Mouse (Mus musculus): ENCODE results near the gene Pbp2.

Gene Pbp2

DNA sequence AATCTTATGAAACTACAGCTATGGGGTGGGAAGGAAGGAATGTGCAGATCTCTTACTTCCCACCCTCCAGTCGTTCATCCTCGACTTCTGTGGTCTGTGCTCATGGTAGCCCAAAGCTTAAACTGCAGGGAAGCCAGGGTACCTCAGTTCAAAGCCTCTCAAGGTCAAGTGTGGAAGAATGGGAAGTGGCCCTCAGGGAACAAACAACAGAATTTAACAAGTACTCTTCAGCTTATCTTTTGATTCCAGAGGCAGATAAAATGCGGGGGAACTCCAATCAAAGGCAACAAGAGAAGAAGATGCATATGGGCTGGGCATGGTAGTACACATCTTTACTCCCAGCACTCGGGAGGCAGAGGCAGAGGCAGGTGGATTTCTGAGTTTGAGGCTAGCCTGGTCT, 9.7 kb downstream of the Pbp2 start:
- no peak for DNase-seq (ENCODE audit: low spot score)

DNA sequence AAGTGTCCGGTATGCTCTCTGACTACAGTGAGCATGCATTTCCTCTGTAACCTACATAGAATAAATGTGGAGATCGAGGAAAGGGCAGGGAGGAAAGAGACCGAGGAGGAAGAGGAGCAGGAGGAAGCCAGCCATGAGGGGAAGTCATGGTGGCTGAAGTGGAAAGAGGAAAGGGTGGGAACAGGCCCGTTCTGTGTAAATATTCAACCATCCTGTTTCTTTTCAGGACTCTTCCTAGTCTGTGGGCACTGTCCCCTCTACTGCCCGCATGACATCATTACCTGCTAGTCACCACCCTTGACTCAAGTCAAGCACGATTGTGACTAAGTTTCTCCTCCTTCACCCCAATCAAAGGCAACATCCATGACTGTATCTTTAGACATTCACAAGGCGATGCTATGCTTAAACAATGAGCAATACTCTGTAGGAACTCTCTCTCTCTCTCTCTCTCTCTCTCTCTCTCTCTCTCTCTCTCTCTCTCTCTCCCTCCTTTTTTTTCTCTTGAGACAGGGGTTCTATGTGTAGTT, 11.1 kb downstream of the Pbp2 start:
- no peak for DNase-seq (ENCODE audit: low spot score)

DNA sequence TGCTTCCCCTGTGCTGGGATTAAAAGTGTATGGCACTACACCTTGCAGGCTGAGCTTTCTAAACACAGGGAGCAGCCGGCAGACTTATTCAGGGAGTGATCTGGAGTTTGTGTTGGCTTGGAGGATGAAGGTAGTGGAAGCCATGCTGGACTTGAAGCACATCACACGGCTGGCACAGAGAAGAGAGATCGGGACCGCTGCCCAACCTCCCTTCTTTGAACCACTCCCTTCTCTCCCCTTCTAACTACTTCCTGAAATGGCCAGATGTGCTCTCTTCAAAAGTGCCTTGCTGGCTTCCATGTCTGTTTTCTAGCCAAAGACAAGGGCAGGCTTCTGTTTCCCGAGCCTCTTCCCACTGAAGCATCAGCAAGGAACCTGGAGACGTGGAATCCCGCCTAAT, 12.6 kb downstream of the Pbp2 start:
- DNase-seq (ENCODE audit: low spot score): no peak

DNA sequence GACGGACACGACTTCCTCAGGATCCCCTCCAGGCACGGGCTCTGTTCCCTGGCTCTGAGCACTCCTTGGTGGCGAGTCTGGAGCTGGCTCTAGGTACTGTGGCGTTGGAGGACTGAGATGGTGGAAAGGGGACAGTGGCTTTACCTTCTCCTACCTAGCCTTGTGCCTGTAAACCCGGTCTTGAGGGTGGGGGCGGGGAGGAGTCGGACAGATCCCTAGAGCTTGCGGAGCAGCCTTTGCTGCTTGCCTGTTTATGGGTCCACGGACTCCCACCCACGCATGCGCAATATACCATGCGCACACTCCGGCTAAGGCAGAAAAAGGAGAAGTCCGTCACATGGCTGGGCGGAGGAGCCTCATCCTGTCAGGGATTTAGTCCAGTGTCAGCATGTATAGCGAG, 13.9 kb downstream of the Pbp2 start:
- DNase-seq (ENCODE audit: low spot score): no peak

DNA sequence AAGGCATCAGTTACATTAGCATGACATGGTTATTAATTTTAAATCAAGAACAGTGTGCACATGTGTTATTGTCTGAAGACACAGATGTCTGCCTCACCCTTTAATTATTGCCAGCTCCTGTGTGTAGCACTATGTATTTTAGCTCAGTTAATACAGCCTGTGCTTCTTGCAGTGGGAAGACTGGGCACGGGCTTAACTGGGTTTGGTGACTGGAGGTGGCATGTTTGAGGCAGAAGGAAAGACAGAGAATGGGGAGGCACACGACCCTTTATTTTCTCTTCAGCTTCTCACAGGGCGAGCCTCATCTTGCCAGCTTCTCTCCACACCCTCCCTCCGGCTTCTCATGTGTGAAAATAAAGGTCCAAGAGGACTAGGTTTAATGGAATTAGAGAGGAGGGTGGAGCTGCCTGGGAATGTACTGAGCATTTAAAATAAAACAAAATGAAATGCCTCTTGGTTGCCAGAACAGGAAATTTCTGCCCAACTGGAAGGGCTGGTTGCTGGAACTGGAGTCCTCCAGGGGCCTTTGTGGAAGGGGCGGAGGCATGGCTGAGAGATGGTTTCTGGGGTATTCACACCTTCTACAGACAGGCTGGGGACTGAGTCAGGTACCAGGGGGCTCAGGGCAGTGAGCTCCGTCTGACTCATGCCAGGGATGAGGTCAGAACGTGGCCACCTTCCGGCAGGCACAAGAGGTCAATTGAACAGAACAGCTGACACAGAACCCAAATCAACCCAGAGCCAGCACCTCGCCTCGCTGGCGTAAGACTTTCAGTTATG, 14.9 kb downstream of the Pbp2 start:
- DNase-seq (ENCODE audit: low spot score): no peak

DNA sequence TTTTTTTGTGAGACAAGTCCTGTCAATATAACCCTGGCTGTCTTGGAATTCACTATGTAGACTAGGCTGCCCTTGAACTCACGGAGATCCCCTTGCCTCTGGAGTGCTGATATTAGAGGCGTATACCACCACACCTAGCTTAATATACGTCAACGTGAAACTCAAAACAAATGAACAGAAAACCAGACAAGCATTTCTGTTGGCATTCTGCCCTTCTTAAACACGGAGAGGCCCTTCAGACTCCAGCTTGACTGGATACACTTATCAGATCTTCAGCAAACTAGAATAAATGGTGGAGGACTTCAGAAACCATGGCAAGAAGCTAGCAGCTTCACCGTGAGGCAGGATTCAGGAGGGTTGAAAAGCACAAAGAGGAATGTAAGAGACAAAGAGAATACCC, 16.1 kb downstream of the Pbp2 start:
- no peak for DNase-seq (ENCODE audit: low spot score)

DNA sequence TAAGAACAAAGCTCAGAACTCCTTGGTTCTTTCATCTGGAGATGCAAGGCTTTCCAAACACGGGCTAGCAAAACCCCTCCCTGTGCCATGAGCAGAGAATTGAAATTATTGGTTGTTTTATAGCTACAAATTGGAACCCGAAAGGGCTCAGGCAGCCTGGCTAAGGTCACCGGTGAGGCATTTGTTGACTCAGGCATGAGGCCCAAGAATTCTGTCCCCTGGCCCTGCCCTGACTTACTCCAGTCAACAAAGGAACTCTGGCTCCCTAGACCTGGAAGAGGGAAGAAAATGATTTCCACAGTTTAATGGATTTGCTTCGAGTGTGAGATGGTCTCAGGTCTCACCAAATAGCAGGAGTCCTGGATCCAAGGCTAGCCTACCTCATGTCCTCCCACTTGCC, 17.8 kb downstream of the Pbp2 start:
- no peak for DNase-seq (ENCODE audit: low spot score)

DNA sequence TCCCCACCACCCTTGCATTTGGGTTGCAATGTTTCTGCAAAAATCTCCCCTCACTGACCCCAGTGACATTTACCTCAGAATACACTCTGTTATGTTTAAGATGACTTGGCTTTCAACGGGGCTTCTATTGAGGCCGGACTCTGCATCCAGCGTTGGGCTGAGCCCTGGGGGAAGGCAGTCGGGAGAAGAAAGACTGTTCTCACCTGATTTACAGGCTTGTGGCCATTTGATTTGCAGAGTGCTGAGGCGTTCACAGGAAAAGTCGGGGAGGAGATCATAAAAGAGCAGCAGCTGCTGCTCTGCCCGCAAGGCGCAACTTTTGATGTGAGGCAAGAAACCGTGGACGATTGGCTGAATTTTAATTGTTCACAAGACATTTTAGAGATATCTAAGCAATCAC, 30.3 kb downstream of the Pbp2 start:
- no peak for DNase-seq (ENCODE audit: low spot score)

DNA sequence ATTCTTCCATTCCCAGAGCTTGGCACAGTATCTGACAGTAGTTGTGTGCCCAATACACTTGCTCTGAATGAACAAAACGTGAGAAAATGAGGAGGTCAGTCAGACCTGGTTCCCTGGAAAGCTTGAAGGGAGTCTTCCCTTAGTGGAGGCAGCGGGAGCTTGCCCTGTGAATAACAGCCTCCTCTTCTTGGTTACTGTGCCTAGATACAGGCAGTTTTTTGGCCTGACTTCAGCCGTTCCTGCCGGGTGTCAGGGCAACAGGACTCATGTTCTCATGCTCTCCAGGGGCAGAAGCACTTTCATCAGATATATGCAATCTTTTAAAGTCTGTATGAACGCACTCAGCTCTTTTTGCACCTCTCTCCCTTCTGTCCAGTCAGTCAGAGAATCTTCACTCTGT, 30.9 kb downstream of the Pbp2 start:
- DNase-seq (ENCODE audit: low spot score): no peak

DNA sequence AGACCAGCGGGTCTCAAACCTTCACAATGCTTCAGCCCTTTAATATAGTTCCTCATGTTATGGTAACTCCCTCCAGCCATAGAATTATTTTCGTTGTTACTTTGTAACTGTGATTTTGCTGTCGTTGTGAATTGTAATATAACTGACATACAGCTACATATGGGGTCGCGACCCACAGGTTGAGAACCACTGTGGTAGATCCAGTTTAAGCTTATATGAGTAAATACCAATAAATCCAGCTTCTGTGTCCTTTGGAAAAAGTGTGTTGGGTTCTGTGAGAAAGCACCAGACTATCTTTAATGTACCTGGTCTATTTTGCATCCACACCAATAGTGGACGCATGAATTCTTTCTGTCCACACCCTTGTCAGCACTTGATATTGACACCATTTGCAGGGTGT, 31.9 kb downstream of the Pbp2 start:
- no peak for DNase-seq (ENCODE audit: low spot score)

DNA sequence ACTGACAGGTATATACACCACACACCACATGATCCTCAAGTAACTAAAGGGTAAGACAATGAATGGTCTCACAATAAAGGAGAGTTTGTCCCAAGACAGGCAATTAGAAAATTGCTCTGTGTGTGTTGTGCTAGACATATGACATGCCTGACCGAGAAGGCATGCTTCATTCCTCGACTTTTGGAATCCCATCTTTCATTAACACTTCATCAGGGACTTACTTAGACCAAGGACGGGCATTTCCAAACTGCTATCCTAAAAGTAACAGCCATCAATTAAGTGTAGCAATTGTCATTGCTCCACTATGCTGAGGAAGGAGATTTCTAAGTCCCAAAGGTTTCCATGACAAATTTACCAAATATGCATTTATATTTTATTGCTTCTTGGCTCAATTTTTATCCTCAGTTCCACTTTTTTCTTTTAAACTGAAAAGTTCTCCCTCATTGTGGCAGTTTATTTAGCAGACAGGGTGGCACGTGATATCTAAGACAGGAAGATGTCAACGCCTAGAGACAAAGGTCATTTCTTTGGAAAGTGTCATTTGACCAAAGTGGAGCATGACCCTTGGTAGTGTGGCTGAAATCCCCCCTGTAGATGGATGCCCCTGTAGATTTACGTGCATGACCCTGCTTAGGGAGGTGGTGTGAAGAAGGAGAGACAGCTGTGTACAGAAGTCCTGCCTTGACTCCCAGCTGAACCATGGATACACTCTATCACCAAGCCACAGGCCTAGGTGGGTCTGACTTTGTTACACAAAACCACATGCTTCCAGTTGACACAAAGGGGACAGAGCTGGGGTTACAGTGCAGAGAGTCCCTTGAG, 33.5 kb downstream of the Pbp2 start:
- DNase-seq (ENCODE audit: low spot score): no peak

DNA sequence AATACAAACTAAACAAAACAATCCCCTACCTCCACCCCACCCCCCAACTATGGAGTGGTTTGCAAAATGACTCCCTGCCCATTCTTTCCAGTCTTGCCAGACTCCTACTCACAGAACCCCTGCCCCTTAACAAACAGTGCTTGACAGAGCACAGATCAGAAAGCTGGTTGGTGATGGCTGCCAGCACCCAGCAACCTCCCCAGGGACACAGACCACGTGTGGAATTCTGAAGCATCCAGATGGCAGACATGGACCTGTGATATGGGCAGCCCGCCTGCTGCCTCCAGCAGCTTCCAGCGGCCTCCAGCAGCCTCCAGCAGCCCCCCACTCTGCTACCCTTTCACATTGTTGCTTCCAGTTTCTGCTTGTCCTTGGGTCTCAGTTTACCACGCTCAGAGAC, 35.0 kb downstream of the Pbp2 start:
- DNase-seq (ENCODE audit: low spot score): no peak

DNA sequence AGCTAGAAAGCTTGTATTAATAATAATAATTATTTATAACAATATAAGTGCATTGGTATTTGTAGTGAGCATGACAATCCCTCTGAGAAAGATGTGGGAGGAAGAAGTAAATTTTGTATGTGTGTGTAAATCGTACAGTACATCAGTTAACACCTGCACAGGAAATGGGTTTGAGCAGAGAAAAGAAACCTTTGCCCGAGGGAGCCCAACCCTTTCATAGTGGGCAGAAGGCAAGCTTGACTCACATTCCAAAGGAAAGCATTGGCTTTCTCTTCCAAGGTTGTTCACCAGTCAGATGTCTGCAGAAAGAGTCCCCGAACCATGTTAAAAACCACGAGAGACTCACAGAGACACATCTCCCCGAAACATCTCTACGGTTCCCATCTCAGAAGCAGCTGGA, 37.1 kb downstream of the Pbp2 start:
- DNase-seq (ENCODE audit: low spot score): no peak

DNA sequence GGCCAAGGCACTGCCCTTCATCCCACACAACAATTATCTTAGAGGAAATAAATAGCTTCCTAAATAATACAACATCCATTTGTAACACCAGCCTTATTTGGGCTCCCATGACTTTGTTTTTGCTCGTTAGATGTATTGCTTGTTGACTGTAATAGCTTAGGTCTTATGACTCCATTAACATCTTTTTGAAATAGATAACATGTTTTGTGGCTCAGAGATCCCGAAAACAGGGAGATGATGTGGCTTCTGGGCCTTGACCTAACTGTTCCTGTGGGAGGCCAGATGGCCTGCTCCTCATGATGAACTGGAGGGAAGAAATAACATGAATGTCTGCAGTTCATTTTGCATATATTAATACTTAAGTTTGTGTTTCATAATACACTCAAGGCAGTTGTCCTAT, 38.4 kb downstream of the Pbp2 start:
- no peak for DNase-seq (ENCODE audit: low spot score)

DNA sequence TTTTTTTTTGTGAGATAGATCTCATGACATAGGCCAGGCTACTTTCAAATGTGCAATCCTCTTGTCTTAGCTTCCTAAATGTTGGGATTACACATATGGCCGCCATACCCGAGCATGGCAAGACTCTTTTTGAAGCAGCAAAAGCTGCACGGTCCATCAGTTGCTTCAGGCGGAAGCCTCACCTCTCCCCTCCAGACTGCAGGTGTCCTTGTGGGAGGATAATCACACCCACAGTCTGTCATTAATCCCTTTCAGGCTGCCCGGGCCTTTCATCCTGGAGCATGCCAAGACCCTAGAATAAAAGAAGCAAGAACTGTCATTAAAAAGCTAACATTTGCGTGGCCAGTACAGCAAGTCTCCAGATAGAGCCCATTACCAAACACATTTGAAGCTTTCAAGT, 40.6 kb downstream of the Pbp2 start:
- DNase-seq (ENCODE audit: low spot score): no peak

DNA sequence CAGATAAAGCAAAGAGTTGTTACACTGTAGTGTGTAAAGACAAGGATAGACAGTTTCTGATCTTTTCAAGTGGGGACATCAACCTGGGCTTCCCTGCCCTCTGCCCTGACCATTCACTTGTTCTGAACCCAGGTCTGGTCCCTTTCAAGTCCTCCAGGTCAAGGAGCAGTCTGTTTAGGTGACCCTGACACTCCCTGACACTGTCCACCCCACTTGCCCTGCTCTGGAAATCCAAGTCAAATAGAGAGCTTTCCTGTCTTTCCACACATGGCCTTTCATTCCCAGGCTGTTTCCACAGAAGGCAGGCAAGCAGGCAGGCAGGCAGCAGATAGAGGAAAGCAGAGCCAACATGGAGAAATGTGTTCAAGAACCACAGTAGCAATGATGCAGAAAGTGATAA, 41.8 kb downstream of the Pbp2 start:
- DNase-seq (ENCODE audit: low spot score): no peak

DNA sequence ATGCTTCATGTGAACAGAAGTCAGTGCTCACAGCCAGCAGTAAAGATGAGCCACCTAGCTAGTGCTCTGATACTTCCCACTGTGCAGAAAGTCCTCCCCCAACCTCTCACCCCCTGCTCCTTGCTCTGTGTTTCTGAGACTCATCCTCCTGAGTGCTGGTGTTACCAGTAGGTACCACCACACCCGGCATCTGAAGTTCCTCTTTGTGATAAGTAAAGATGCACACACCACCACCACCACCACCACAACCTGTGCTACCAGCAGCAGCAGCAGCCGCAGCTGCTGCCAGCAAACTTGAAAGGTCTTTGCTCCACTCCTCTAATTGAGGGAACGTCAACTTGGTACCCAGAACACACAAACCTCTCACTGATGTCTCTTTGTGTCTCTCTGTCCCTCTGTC, 43.0 kb downstream of the Pbp2 start:
- DNase-seq (ENCODE audit: low spot score): no peak

DNA sequence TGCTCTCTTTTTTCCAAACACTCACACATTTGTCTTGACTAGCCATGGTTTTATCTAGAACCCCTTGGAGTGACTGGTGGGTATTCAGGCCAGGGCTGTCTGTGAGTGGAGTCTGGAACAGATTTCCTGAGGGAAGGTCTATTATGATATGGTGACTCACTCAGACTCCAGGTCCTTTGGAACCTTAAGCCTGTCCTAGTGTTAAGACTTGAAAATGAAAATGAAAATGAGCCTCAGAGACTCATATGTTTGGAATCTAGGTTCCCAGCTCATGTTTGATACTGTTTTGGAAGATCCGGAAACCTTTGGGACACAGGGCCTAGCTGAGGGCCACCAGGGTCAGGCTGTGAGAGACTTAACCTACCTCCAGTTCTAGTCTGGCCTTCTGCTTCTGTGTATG, 44.1 kb downstream of the Pbp2 start:
- no peak for DNase-seq (ENCODE audit: low spot score)

DNA sequence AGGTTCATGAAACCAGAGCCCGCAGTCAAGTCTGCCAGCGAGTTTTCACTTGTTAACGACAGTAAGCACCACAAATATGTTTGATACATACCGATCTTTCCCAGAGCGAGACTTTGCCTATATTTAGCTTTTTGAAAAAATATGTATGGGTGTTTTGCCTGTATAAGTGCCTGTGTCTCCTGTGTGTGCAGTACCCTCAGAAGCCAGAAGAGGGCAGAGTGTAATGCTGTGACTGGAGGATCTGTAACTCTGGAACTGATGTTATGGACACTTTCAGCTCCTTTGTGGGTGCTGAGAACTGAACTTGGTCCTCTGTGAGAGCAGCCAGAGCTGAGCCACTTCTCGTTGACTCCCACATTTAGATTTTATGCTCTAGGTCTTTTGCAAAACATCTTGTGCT, 46.1 kb downstream of the Pbp2 start:
- DNase-seq (ENCODE audit: low spot score): no peak

DNA sequence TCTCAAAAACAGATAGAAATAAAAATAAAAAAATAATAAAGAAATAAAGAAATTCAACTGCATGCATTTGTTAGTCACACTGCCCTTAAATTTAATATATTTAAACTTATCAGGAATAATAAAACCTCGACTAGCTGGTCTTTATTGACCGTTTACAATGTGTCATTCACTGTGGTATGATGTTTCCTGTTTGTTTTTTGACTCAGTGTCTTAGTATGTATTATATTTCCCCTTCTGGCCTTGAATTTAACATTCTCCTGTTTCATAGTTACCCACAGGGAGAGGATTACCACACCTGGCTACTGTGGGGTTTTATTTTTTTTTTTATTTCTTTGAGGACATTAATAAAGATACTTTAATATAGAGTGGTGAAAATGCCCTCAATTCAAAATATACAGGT, 47.6 kb downstream of the Pbp2 start:
- DNase-seq (ENCODE audit: low spot score): no peak

DNA sequence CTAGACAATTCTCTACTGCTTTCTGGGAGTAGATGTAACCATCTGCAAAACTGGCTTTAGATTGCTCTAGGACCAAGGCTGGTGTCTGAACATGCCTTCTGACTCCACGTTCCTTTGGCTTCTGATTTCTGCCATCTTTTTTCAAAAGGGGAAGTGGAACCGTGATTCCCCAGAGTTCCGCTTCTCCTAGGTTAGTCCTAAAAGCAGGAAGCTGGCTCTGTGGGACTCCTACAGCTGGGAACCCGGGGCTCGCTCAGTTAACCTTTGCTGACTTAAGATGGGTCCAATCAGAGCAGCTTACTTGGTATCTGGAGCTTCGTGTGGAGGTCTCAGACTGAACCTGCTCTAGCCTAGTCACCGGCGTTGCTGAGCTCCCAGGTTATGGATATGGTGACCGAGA, 49.1 kb downstream of the Pbp2 start:
- DNase-seq (ENCODE audit: low spot score): no peak

DNA sequence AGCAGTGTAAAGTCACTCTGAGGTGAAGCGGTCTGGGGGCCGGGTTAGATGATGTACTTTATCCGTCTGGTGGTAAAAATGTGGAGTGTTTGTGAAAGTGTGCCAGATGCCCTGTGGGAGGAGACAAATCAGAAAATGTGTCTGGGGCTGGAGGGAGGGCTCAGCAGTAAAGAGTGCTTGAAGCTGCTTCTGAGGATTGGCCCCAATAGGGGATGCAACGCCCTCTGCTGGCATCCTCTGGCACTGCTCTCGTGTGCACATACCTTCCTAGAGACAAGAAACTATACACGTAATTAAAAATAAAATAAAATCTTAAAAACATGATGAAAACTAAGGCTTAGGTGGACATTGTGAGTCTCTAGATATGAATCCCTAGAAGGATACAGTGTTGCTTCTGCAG, 49.8 kb downstream of the Pbp2 start:
- no peak for DNase-seq (ENCODE audit: low spot score)

Data from T-cell, adult 2 months (primary cell).